Mouse (Mus musculus) liver, adult 2 months (tissue): ENCODE results near the gene Atrn. TPM values are rescaled to one million over a fixed set of nuclear protein-coding genes. Genes with fewer than 3 reads are reported as not detected.
A peak's percentile ranks its signal among the peaks of the same experiment; 100 is the strongest.

Experiments used
- DNase-seq: peaks from one replicate; pipeline ENCODE4 v3.0.0-alpha.2; 2011; ENCODE audit warnings: low read depth, low spot score; ENCODE audit errors: extremely low read depth
- H3K27ac ChIP-seq: fragments of 200-500 bp; replicated peaks from 2 replicates; pipeline ENCODE4 v1.5.1; 2012; ENCODE audit warnings: low read depth, mild to moderate bottlenecking, control low read depth, inconsistent platforms, low read length; ENCODE audit not compliant: insufficient read depth
- H3K27me3 ChIP-seq: fragments of 200-500 bp; 2 replicates; pipeline ENCODE4 v1.6.1; 2012; ENCODE audit warnings: mild to moderate bottlenecking, moderate library complexity, low read length, inconsistent platforms; ENCODE audit not compliant: control insufficient read depth, insufficient read depth
- H3K36me3 ChIP-seq: fragments of 200-500 bp; 2 replicates; pipeline ENCODE4 v1.6.1; 2012; ENCODE audit warnings: low read length, inconsistent platforms; ENCODE audit not compliant: control insufficient read depth, insufficient read depth
- H3K4me1 ChIP-seq: fragments of 200-500 bp; 2 replicates; pipeline ENCODE4 v1.6.1; 2011; ENCODE audit warnings: low read length; ENCODE audit not compliant: control insufficient read depth, insufficient read depth
- H3K4me3 ChIP-seq: fragments of 200-500 bp; 2 replicates; pipeline ENCODE4 v1.5.1; 2011; ENCODE audit warnings: low read depth, mild to moderate bottlenecking, control low read depth, low read length, moderate library complexity; ENCODE audit not compliant: insufficient read depth
- H3K79me2 ChIP-seq: fragments of 200-500 bp; 2 replicates; pipeline ENCODE4 v1.6.1; 2012; ENCODE audit warnings: inconsistent platforms, mild to moderate bottlenecking, low read length, moderate library complexity; ENCODE audit not compliant: control insufficient read depth, insufficient read depth
- H3K9ac ChIP-seq: fragments of 200-500 bp; 2 replicates; pipeline ENCODE4 v1.6.1; 2012; ENCODE audit warnings: low read depth, mild to moderate bottlenecking, control low read depth, inconsistent platforms, low read length
- CTCF ChIP-seq: fragments of 200-500 bp; IDR thresholded peaks from 2 replicates; pipeline ENCODE4 v1.5.1; 2011; ENCODE audit warnings: low read depth, low read length, control low read depth
- POLR2A ChIP-seq: fragments of 200-500 bp; IDR thresholded peaks from 2 replicates; pipeline ENCODE4 v1.6.1; 2011; ENCODE audit warnings: low read length, control low read depth; ENCODE audit not compliant: insufficient read depth; ENCODE audit errors: extremely low read depth
- WGBS: fragments of 180-500 bp; shearing (Covaris S2); methylation state at CpG from one replicate; pipeline ENCODE4 v1.1.7; 2018; 5-methylcytosine and 5-hydroxymethylcytosine counted together
- polyA plus RNA-seq: library from polyadenylated mRNA; depleted of rRNA; stranded (reverse); fragments of >200 nt; gene quantifications from 2 replicates; pipeline ENCODE4 v1.2.3, GENCODE M21; 2012
- total RNA-seq: library from RNA; depleted of rRNA; stranded (reverse); fragments of >200 nt; gene quantifications from 2 replicates; pipeline ENCODE4 v1.2.3, GENCODE M21; 2014

Gene Atrn
- total and polyA plus RNA-seq, 2 experiments: 16.6 to 27.2 TPM

- TF ChIP-seq POLR2A (no peak), CTCF (no peak)
- H3K27ac ChIP-seq: no peak overlapping the region
- DNase-seq: no peak
- H3K27me3 ChIP-seq: no peaks in the 10 kb centered on the region
- H3K9ac ChIP-seq: no peak overlapping the region
- no peak overlapping the region for H3K4me3 ChIP-seq
- H3K79me2 ChIP-seq: peaks cover 5% of the 10 kb centered on the region; the same call in 1 of the 2 replicates
- H3K36me3 ChIP-seq: peaks cover 72% of the 10 kb centered on the region
- H3K4me1 ChIP-seq: no peaks in the 10 kb centered on the region
These were observed 72.8 kb downstream of the Atrn start for GRCm38 (mm10) chr2:130979138-130979537.

- Histone ChIP-seq H3K27me3 (no peaks in the 10 kb centered on the region), H3K4me1 (no peaks in the 10 kb centered on the region), H3K79me2 (no peaks in the 10 kb centered on the region), H3K27ac (no peak overlapping the region), H3K36me3 (peaks cover 50% of the 10 kb centered on the region), H3K9ac (no peak overlapping the region), H3K4me3 (no peak overlapping the region)
- no peak for DNase-seq
- 93% methylated on average over 2 of the region's 2 CpGs for WGBS
- TF ChIP-seq CTCF: no peak
- no peak for TF ChIP-seq POLR2A
These were observed 86.5 kb downstream of the Atrn start for GRCm38 (mm10) chr2:130992818-130993217.

GRCm38 (mm10) chr2:131009123-131009522 is 102.8 kb downstream of the Atrn start:
- WGBS: 89% methylated on average over 2 of the region's 2 CpGs
- Histone ChIP-seq H3K4me3 (no peak overlapping the region), H3K36me3 (peaks cover 64% of the 10 kb centered on the region), H3K79me2 (no peaks in the 10 kb centered on the region), H3K4me1 (peaks cover 2% of the 10 kb centered on the region; the same call in 1 of the 2 replicates), H3K9ac (no peak overlapping the region), H3K27ac (no peak overlapping the region), H3K27me3 (no peaks in the 10 kb centered on the region)
- DNase-seq: no peak
- TF ChIP-seq POLR2A: no peak
- TF ChIP-seq CTCF: no peak

GRCm38 (mm10) chr2:131010566-131010965 is 104.3 kb downstream of the Atrn start:
- H3K27ac ChIP-seq: no peak overlapping the region
- no peaks in the 10 kb centered on the region for H3K27me3 ChIP-seq
- 21% methylated on average over 1 of the region's 1 CpGs for WGBS
- peaks cover 67% of the 10 kb centered on the region for H3K36me3 ChIP-seq
- H3K4me1 ChIP-seq: peaks cover 2% of the 10 kb centered on the region; the same call in 1 of the 2 replicates
- DNase-seq: peak; percentile 84
- no peak overlapping the region for H3K4me3 ChIP-seq
- H3K79me2 ChIP-seq: no peaks in the 10 kb centered on the region
- no peak overlapping the region for H3K9ac ChIP-seq
- no peak for TF ChIP-seq CTCF
- TF ChIP-seq POLR2A: no peak

- Histone ChIP-seq H3K79me2 (no peaks in the 10 kb centered on the region), H3K36me3 (peaks cover 44% of the 10 kb centered on the region), H3K4me1 (peaks cover 9% of the 10 kb centered on the region), H3K27ac (no peak overlapping the region), H3K4me3 (no peak overlapping the region), H3K27me3 (no peaks in the 10 kb centered on the region), H3K9ac (no peak overlapping the region)
- TF ChIP-seq POLR2A (no peak), CTCF (no peak)
- 93% methylated on average over 2 of the region's 2 CpGs for WGBS
- DNase-seq: no peak
These were observed 118.9 kb downstream of the Atrn start for GRCm38 (mm10) chr2:131025230-131025629.

- H3K4me1 ChIP-seq: peaks cover 10% of the 10 kb centered on the region
- no peak for DNase-seq
- no peak for TF ChIP-seq POLR2A
- no peak for TF ChIP-seq CTCF
- no peak overlapping the region for H3K9ac ChIP-seq
- WGBS: 80% methylated on average over 3 of the region's 3 CpGs
- H3K36me3 ChIP-seq: peaks cover 28% of the 10 kb centered on the region
- no peak overlapping the region for H3K4me3 ChIP-seq
- no peak overlapping the region for H3K27ac ChIP-seq
- H3K27me3 ChIP-seq: no peaks in the 10 kb centered on the region
- no peaks in the 10 kb centered on the region for H3K79me2 ChIP-seq
These were observed 120.6 kb downstream of the Atrn start for GRCm38 (mm10) chr2:131026941-131027340.
